Mouse (Mus musculus): ENCODE measurements at regions not wholly inside any gene's neighbourhood (a gene's known extent, or its start where the extent isn't known, plus 50 kb on each side); places are given as distances from the start of the nearest gene placed in this dataset.

GRCm38 (mm10) chr5:43130377-43130776, 102.6 kb upstream of the Cpeb2 start:
- no peak for ATAC-seq (ENCODE audit: poor library complexity, severe bottlenecking)

DNA sequence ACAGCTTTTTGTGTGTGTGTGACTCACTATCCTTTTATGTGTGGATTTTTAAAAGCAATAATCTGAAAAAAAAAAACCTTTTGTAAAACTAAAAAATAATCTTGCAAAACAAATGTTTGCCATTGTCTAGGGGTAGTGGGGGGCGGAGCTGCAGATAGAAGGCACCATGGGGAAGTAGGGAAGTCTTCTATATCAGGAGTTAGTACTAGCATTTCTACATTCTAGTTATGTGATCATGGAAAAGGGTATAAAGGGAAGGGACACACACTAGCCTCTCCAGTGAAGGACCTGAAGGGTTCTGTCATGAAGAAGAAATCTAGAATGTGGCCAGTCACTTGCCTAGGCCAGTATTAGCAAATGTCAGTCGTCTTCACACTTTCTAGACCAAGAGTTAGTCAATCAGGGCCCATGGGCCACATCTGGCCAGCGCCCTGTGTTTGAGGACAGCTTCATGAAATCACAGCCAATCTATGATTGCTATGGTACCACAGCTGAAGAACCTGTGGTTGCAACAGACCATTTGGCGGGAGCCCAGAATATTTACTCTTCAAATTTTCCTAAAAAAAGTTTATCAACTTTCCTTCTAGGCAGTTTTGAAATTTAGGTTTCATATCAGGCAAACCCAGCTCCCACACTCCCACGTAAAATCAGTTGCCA, 101.9 kb upstream of the Cpeb2 start:
- ATAC-seq (ENCODE audit: poor library complexity, severe bottlenecking): peak; percentile 52

DNA sequence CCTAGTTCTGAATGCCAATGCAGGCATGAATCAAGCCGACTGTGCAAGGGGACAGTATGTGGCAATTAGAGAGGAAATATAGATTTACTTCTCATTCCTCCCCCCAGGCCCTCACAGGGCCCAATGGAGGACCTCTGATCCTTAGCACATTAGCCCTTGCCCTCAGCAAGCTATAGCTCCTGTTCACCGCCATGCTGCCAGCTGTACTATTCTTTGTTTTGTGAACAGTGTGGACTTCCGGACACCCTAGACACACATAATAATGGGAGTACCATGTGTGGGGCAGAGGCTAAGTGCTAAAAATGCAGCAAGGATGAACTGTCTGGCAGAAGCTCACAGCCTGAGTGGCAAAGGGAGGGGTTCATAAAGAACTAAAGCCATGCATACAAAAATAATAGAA, 99.3 kb upstream of the Cpeb2 start:
- 0 out of 2 replicates have a peak, but pooled peaks have one; percentile 24 for ATAC-seq (ENCODE audit: poor library complexity, severe bottlenecking)

DNA sequence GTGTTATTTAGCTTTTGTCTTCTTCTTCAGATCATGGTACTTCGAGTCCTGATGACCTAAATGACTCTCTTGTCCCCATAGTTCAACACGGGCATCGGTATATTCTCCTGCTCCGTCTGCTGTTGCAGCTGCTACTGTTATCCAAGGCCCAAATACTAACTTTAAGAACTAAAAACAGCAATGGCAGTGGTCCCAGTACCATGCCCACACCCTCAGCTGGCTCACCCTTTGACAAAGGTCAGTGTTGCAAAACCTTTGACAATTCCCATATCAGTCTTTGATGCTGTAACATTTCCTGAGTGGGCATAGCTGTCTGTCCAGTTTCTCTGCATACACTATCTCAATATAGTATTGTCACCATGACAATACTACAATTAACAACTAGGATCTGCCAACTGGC, 96.8 kb upstream of the Cpeb2 start:
- ATAC-seq (ENCODE audit: poor library complexity, severe bottlenecking): no peak

- ATAC-seq (ENCODE audit: poor library complexity, severe bottlenecking): peak; percentile 55
These were observed 95.2 kb upstream of the Cpeb2 start for GRCm38 (mm10) chr5:43137777-43138176.

DNA sequence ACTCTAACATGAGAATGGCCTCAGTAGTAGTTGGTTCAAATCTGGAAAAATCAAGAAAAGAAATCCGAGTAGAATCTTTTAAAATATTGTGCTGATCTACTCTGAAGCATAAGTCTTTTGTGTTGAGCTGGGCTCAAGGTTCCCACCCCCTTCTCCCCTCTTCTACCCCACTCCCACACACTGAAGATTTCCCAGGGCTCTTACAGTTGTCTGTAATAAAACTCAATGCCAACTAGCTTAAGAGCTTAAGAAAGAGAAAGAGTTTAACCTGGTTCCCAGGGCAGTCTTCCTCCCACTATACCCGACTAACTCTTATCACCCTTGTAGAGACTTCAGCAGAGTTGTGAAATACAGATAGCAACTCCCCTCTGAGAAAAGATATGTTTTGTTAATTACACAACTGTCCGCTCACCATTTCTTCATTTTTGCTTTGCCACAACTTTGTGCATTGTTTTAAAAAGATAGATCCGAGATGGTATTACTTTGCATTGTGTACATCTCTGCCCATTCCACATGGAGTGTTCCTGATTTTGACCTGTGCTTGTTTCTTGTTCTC, 94.0 kb upstream of the Cpeb2 start:
- ATAC-seq (ENCODE audit: poor library complexity, severe bottlenecking): peak; percentile 39; the same call in 1 of the 2 replicates

DNA sequence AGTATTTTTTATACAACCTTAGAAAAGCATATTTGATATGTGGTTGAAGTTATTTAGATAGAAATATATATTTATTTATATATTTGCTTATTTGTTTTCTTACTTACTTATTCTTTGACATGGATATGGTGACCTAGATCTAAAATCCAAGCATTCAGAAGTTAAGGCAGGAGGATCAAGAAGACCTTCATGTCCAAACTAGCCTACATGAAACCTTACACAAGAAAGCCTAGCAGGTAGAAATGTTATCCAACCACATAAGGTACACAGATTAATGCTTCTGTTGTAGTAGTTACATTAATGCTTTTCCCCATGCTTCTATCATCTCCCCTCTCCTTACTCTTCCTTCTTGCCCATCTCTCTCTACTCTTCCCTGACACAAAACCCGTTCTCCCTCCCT, 93.2 kb upstream of the Cpeb2 start:
- ATAC-seq (ENCODE audit: poor library complexity, severe bottlenecking): no peak

- ATAC-seq (ENCODE audit: poor library complexity, severe bottlenecking): peak; percentile 59
These were observed 87.0 kb upstream of the Cpeb2 start for GRCm38 (mm10) chr5:43145939-43146338.

GRCm38 (mm10) chr5:43146928-43147327, 86.0 kb upstream of the Cpeb2 start:
- ATAC-seq (ENCODE audit: poor library complexity, severe bottlenecking): no peak

GRCm38 (mm10) chr5:43148486-43148885, 84.5 kb upstream of the Cpeb2 start:
- no peak for ATAC-seq (ENCODE audit: poor library complexity, severe bottlenecking)

DNA sequence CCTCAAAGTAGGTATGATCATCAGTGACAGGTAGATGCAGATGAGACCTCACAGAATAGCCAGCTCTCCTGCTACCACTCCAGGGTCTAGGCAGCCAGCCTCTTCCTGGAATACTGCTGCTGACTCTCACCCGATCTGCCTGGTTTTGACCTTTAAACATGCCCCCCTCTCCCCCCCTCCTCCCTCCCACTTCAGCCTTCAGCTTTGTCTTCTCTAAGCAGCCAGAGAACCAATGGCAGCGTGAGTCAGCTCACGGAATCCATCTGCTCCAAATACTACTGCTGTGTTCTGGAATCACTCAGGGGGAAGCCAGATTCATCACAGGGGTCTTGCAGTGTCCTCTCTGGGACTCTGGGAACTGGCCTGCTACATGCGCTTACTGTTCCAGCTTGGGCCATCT, 83.4 kb upstream of the Cpeb2 start:
- no peak for ATAC-seq (ENCODE audit: poor library complexity, severe bottlenecking)

DNA sequence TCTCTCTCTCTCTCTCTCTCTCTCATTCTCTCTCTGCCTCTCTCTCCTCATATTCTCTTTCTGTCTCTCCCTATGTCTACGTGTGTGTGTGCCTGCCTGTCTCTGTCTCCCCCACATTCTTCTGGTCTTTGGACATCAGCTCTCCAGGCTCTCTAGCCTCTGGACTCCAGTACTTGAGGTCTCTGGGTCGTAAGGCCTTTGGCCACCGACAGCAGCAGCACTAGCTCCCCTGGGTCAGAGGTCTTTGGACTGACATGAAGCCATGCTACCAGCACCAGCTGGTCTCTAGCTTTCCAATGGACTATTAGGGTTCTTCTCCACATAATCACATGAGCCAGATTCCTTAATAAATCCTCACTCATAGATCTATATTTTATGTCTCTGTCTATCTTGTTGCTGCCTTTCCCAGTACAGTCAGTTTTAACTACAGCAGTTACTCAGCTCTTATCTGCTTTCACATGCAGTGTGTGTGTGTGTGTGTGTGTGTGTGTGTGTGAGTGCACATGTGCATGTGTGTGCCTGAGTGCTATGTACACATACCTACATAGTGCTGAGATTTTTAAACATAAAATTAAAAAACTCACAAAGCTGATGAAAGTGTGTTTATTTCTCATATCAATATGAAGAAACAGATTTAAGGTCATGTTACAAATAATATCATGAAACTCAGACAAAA, 81.7 kb upstream of the Cpeb2 start:
- ATAC-seq (ENCODE audit: poor library complexity, severe bottlenecking): no peak

- ATAC-seq (ENCODE audit: poor library complexity, severe bottlenecking): no peak
These were observed 80.8 kb upstream of the Cpeb2 start for GRCm38 (mm10) chr5:43152119-43152611.

DNA sequence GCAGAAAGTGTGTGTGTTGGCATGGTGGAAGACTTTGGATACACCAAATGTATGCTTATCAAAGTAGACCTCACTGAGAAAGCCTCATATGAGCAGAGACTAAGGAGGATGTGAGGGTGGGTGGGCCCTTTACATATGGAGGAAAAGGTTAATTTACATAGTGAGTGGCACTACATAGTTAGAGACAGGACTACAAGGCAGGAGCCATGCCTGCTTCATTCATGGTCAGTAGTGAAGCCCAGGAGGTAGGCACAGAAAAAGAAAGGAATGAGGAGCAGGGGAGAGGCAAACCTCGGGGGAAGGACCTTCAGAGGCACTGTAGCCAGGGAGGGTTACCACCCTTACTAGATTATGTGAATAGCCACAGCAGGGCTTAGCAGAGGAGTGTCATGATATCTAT, 80.1 kb upstream of the Cpeb2 start:
- no peak for ATAC-seq (ENCODE audit: poor library complexity, severe bottlenecking)

- ATAC-seq (ENCODE audit: poor library complexity, severe bottlenecking): no peak
These were observed 76.2 kb upstream of the Cpeb2 start for GRCm38 (mm10) chr5:43156771-43157170.

GRCm38 (mm10) chr5:43160140-43160539, 72.8 kb upstream of the Cpeb2 start:
- ATAC-seq (ENCODE audit: poor library complexity, severe bottlenecking): peak; percentile 21; the same call in 1 of the 2 replicates

GRCm38 (mm10) chr5:43181475-43181874, 51.5 kb upstream of the Cpeb2 start:
- ATAC-seq (ENCODE audit: poor library complexity, severe bottlenecking): peak; percentile 77

Measured in megakaryocyte, adult 5-6 weeks (primary cell).